Mouse (Mus musculus) ES-E14 (cell line): ENCODE results near the gene Olfr583. TPM values are rescaled to one million over a fixed set of nuclear protein-coding genes. Genes with fewer than 3 reads are reported as not detected.

ENCODE experiments used
- DNase-seq: peaks from one replicate; pipeline ENCODE4 v3.0.0-alpha.2; 2013; ENCODE audit warnings: low read depth, low spot score
- H3K27ac ChIP-seq: 2 replicates; pipeline ENCODE4 v1.5.1; 2012; ENCODE audit warnings: low read depth, mild to moderate bottlenecking, low read length, moderate library complexity, mixed read lengths; ENCODE audit not compliant: poor library complexity, insufficient read depth, severe bottlenecking
- H3K36me3 ChIP-seq: 2 replicates; pipeline ENCODE4 v1.6.1; 2012; ENCODE audit warnings: mild to moderate bottlenecking, low read length, moderate library complexity, mixed read lengths; ENCODE audit not compliant: control insufficient read depth, poor library complexity, insufficient read depth, severe bottlenecking
- H3K4me1 ChIP-seq, 2 experiments: fragments of 150-350 bp in 1 of 2; sonication (generic) in 1 of 2; 2 replicates each; pipeline ENCODE4 v1.6.1; 2012; ENCODE audit warnings: low read length in 2 of 2, mild to moderate bottlenecking in 1 of 2, mixed read lengths in 1 of 2; ENCODE audit not compliant: control insufficient read depth in 2 of 2, insufficient read depth in 2 of 2, poor library complexity in 1 of 2
- H3K4me3 ChIP-seq, 2 experiments: fragments of 150-350 bp in 1 of 2; sonication (generic) in 1 of 2; 2 replicates each; pipeline ENCODE4 v1.5.1; 2012; ENCODE audit warnings: low read length in 2 of 2, low read depth in 1 of 2, mild to moderate bottlenecking in 1 of 2, mixed read lengths in 1 of 2; ENCODE audit not compliant: insufficient read depth in 1 of 2, poor library complexity in 1 of 2, severe bottlenecking in 1 of 2
- H3K9ac ChIP-seq: 2 replicates; pipeline ENCODE4 v1.6.1; 2012; ENCODE audit warnings: low read depth, mild to moderate bottlenecking, low read length, mixed read lengths; ENCODE audit not compliant: poor library complexity, insufficient read depth, severe bottlenecking
- H3K9me3 ChIP-seq: fragments of 150-350 bp; sonication (generic); 2 replicates; pipeline ENCODE4 v1.6.1; 2012; ENCODE audit warnings: low read depth, mild to moderate bottlenecking, low read length; ENCODE audit not compliant: control insufficient read depth, insufficient read depth
- CHD2 ChIP-seq: IDR thresholded peaks from 2 replicates; pipeline ENCODE4 v1.6.1; 2014; ENCODE audit warnings: mild to moderate bottlenecking, low read depth, low read length, inconsistent platforms
- HCFC1 ChIP-seq: IDR thresholded peaks from 2 replicates; pipeline ENCODE4 v1.6.1; 2012; ENCODE audit warnings: low read length, inconsistent platforms, borderline replicate concordance; ENCODE audit not compliant: insufficient read depth
- MAFK ChIP-seq: IDR thresholded peaks from 2 replicates; pipeline ENCODE4 v1.6.1; 2014; ENCODE audit warnings: mild to moderate bottlenecking, low read depth, low read length, inconsistent platforms; ENCODE audit not compliant: insufficient read depth
- ZC3H11A ChIP-seq: IDR thresholded peaks from 2 replicates; pipeline ENCODE4 v1.6.1; 2012; ENCODE audit warnings: low read depth, mild to moderate bottlenecking, inconsistent platforms, low read length, borderline replicate concordance
- ZNF384 ChIP-seq: IDR thresholded peaks from 2 replicates; pipeline ENCODE4 v1.6.1; 2012; ENCODE audit warnings: low read depth, low read length, inconsistent platforms
- in situ Hi-C, 2 experiments: fragments of 600-800 bp; cut with MboI; formaldehyde crosslinking; loops; one replicate each; pipeline ENCODE4 v1.15.1; 2025; ENCODE audit warnings: low sequenced_read_pairs in 2 of 2, inconsistent platforms in 1 of 2; ENCODE audit not compliant: unreplicated experiment in 2 of 2
- total RNA-seq: library from RNA; depleted of rRNA; stranded (reverse); fragments of 300-350 nt; gene quantifications from 2 replicates; pipeline ENCODE4 v1.2.3, GENCODE M21; 2012; rRNA removed

Olfr583 gene
- total RNA-seq, result not detected in 2 replicates

DNA sequence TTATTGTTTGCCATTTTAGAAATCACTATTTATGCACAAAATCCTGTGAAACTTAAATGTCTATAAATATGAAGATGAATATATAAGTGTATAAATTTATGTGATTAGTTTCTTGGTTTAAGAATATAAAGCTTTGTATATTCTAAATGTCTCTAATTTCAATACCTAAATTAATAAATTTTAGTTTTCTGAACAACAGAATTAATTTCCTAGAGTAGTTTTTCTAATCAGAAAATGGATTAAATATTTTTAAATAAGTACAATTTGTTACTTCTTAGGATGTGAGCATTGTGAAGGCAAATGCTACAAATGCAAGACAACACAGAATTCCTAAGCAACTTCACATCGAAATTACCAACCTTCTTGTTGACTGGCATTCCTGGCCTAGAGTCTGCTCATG lies at the start of gene Olfr583:
Olfr583 (plus strand) TSS at position 301 of the 400 bp plus-strand sequence.
- TF ChIP-seq MAFK (no peak), HCFC1 (no peak), CHD2 (no peak), ZC3H11A (no peak), ZNF384 (no peak)
- in situ Hi-C loops, result no loop called here

DNA sequence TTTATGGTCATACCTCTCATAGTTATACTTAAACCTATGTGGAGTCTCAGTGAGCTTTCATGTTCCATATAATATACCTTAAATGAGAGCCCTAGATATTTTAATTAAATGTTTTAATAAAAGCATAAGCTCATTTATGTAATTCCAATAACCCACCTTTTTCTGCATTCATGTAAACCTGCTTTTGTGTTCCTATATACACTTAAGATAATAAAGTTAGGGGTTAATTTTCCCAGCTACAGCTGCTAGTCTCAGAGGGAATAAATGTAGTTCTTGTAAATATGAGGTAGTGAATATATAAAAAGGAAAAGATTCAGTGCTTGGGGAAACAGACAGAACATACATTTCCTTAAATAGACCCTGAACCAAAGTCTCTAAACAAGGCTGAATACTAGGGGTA lies 13.4 kb upstream of the Olfr583 start, which contains the start of gene Olfr582:
Olfr582 (plus strand) TSS at position 301 of the 400 bp plus-strand sequence.
- TF ChIP-seq ZC3H11A, result no peak
- no peak for TF ChIP-seq HCFC1
- no peak for TF ChIP-seq CHD2
- no peak for TF ChIP-seq ZNF384
- H3K9ac ChIP-seq, result no peak within 1 kb of the TSS
- H3K4me1 ChIP-seq, result no peaks in the 10 kb centered on the region
- DNase-seq, result no peak
- no peaks in the 10 kb centered on the region for H3K9me3 ChIP-seq
- no peak within 1 kb of the TSS for H3K4me3 ChIP-seq
- no peaks in the 10 kb centered on the region for H3K36me3 ChIP-seq
- no peak within 1 kb of the TSS for H3K27ac ChIP-seq
- in situ Hi-C loops, result no loop called here

More for the DNA sequence above, at the start of gene Olfr583:
- no peaks in the 10 kb centered on the region for H3K4me1 ChIP-seq
- H3K9ac ChIP-seq, result no peak within 1 kb of the TSS
- no peaks in the 10 kb centered on the region for H3K36me3 ChIP-seq
- no peak within 1 kb of the TSS for H3K27ac ChIP-seq
- no peak for DNase-seq
- H3K4me3 ChIP-seq, result no peak within 1 kb of the TSS
- H3K9me3 ChIP-seq, result no peaks in the 10 kb centered on the region

DNA sequence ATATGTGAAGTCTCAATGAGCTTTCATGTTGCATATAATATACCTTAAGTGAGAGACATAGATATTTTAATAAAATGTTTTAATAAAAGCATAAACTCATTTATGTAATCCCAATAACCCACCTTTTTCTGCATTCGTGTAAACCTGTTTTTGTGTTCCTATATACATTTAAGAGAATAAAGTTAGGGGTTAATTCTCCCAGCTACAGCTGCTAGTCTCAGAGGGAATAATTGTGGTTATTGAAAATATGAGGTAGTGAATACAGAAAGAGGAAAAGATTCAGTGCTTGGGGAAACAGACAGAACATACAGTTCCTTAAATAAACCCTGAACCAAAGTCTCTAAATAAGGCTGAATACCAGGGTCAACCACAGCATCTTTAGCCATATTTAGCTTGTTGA lies 30.5 kb downstream of the Olfr583 start, which contains the start of gene Olfr584:
Olfr584 (plus strand) TSS at position 301 of the 400 bp plus-strand sequence.
- Histone ChIP-seq H3K27ac (no peak within 1 kb of the TSS), H3K4me1 (no peaks in the 10 kb centered on the region), H3K4me3 (no peak within 1 kb of the TSS), H3K9ac (no peak within 1 kb of the TSS), H3K9me3 (no peaks in the 10 kb centered on the region), H3K36me3 (no peaks in the 10 kb centered on the region)
- no peak for TF ChIP-seq CHD2
- no peak for TF ChIP-seq ZC3H11A
- TF ChIP-seq ZNF384, result no peak
- no peak for TF ChIP-seq HCFC1
- no peak for TF ChIP-seq MAFK
- DNase-seq, result no peak
- in situ Hi-C loops, result no loop called here

DNA sequence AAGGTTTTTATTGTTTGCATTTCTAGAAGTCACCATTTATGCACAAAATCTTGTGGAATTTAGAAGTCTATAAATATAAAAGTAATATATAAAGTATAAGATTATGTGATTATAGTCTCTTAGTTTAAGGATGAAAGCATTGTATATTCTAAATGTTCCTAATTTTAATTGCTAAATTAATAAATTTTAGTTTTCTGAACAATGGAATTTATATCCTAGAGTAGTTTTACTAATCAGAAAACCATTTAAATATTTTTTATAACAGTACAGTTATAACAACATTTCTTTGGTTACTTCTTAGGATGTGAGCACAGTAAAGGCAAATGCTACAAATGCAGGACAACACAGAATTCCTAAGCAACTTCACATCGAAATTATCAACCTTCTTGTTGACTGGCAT lies 46.3 kb downstream of the Olfr583 start, which contains the start of gene Olfr585:
Olfr585 (plus strand) TSS at position 301 of the 400 bp plus-strand sequence.
- no peaks in the 10 kb centered on the region; the same call in 1 of the 2 replicates for H3K9me3 ChIP-seq
- H3K4me3 ChIP-seq, result no peak within 1 kb of the TSS
- no peak for DNase-seq
- TF ChIP-seq ZNF384 (no peak), CHD2 (no peak), MAFK (no peak), HCFC1 (no peak), ZC3H11A (no peak)
- in situ Hi-C loops, result no loop called here
- H3K4me1 ChIP-seq, result no peaks in the 10 kb centered on the region
- no peak within 1 kb of the TSS for H3K9ac ChIP-seq
- H3K36me3 ChIP-seq, result no peaks in the 10 kb centered on the region
- no peak within 1 kb of the TSS for H3K27ac ChIP-seq

Other genes with a start within 250 kb of the Olfr583 start
- not detected in 2 replicates for gene Olfr564, start 247.8 kb upstream of the Olfr583 start, total RNA-seq
- not detected in 2 replicates for gene Olfr566, start 192.5 kb upstream of the Olfr583 start, total RNA-seq
- gene Olfr568, start 174.2 kb upstream of the Olfr583 start, total RNA-seq, result not detected in 2 replicates
- gene Olfr569, start 160.4 kb upstream of the Olfr583 start, total RNA-seq, result not detected in 2 replicates
- gene Olfr570, start 156.7 kb upstream of the Olfr583 start, total RNA-seq, result not detected in 2 replicates
- gene Olfr571, start 133.8 kb upstream of the Olfr583 start, total RNA-seq, result not detected in 2 replicates
- not detected in 2 replicates for gene Olfr572, start 126.9 kb upstream of the Olfr583 start, total RNA-seq
- gene Olfr573-ps1, start 108.7 kb upstream of the Olfr583 start, total RNA-seq, result not detected in 2 replicates
- gene Olfr574, start 102.8 kb upstream of the Olfr583 start, total RNA-seq, result not detected in 2 replicates
- not detected in 2 replicates for gene Olfr575, start 92.5 kb upstream of the Olfr583 start, total RNA-seq
- gene Olfr576, start 88.6 kb upstream of the Olfr583 start, total RNA-seq, result not detected in 2 replicates
- not detected in 2 replicates for gene Olfr577, start 75.4 kb upstream of the Olfr583 start, total RNA-seq
- gene Olfr578, start 62.0 kb upstream of the Olfr583 start, total RNA-seq, result not detected in 2 replicates
- not detected in 2 replicates for gene Olfr582, start 13.3 kb upstream of the Olfr583 start, total RNA-seq
- gene Olfr584, start 30.6 kb downstream of the Olfr583 start, total RNA-seq, result not detected in 2 replicates
- not detected in 2 replicates for gene Olfr585, start 46.4 kb downstream of the Olfr583 start, total RNA-seq
- gene Olfr586, start 74.3 kb downstream of the Olfr583 start, total RNA-seq, result not detected in 2 replicates
- gene Olfr588-ps1, start 89.6 kb downstream of the Olfr583 start, total RNA-seq, result not detected in 2 replicates
- gene Olfr589, start 105.1 kb downstream of the Olfr583 start, total RNA-seq, result not detected in 2 replicates
- gene Olfr591, start 127.0 kb downstream of the Olfr583 start, total RNA-seq, result not detected in 2 replicates
- not detected in 2 replicates for gene Olfr592, start 133.5 kb downstream of the Olfr583 start, total RNA-seq
- not detected in 2 replicates for gene Olfr593, start 160.6 kb downstream of the Olfr583 start, total RNA-seq
- not detected in 2 replicates for gene Olfr594, start 165.7 kb downstream of the Olfr583 start, total RNA-seq
- 1.3 and 1.4 TPM in 2 replicates for gene Usp17ld, start 201.2 kb downstream of the Olfr583 start, total RNA-seq